Mouse (Mus musculus) spleen, adult 2 months (tissue): ENCODE data around the gene Slc12a5.

Experiments used
- CTCF ChIP-seq: fragments of 200-500 bp; IDR thresholded peaks from 2 replicates; pipeline ENCODE4 v1.5.1; 2011; ENCODE audit warnings: mild to moderate bottlenecking, inconsistent platforms; ENCODE audit not compliant: insufficient read depth, insufficient read length, insufficient replicate concordance; ENCODE audit errors: extremely low read depth
- POLR2A ChIP-seq: fragments of 200-500 bp; IDR thresholded peaks from 2 replicates; pipeline ENCODE4 v1.6.1; 2011; ENCODE audit warnings: low read depth, low read length, inconsistent platforms

DNA sequence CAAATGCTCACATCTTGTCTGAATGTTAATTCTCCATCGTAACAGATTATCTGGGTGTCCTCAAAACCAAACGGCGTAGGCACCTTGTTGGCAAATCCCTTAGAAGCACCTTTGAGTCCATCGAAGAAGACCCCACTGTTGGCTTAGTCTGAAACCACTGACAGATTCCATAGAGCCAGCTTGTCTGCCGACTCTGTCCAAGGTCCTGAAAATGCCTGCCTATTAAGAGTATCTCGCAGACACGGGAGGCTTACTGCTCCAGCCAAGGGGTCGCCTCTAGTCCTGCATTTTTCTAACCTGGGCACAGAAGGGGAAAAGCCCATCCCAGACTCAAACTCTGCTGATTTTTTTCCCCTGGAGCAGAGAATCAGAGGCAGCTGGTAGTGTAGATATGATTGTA lies 5.8 kb downstream of the Slc12a5 start:
- TF ChIP-seq POLR2A (no peak), CTCF (no peak)
